Mouse (Mus musculus) forebrain, embryonic 15.5 days (tissue): ENCODE data around the gene Itga3. TPM values are rescaled to one million over a fixed set of nuclear protein-coding genes. Genes with fewer than 3 reads are reported as not detected.

Experiments used
- ATAC-seq: fragments of 200-750 bp; cut with Nextera tagmentation; replicated peaks from 2 replicates; pipeline ENCODE4 v1.8.0; 2017; ENCODE audit warnings: mild to moderate bottlenecking, moderate TSS enrichment, moderate library complexity
- H3K27ac ChIP-seq: fragments of 300-500 bp; sonication (generic); replicated peaks from 2 replicates; pipeline ENCODE4 v1.5.1; 2015; ENCODE audit warnings: mild to moderate bottlenecking, inconsistent platforms
- H3K27me3 ChIP-seq: fragments of 300-500 bp; sonication (generic); 2 replicates; pipeline ENCODE4 v1.6.1; 2015; ENCODE audit warnings: inconsistent platforms
- H3K36me3 ChIP-seq: fragments of 300-500 bp; sonication (generic); 2 replicates; pipeline ENCODE4 v1.6.1; 2015; ENCODE audit warnings: mild to moderate bottlenecking, inconsistent platforms
- H3K4me1 ChIP-seq: fragments of 300-500 bp; sonication (generic); 2 replicates; pipeline ENCODE4 v1.6.1; 2015; ENCODE audit warnings: inconsistent platforms
- H3K4me2 ChIP-seq: fragments of 300-500 bp; sonication (generic); replicated peaks from 2 replicates; pipeline ENCODE4 v1.6.1; 2015; ENCODE audit warnings: mild to moderate bottlenecking, inconsistent platforms
- H3K4me3 ChIP-seq: fragments of 300-500 bp; sonication (generic); 2 replicates; pipeline ENCODE4 v1.5.1; 2015; ENCODE audit warnings: mild to moderate bottlenecking, inconsistent platforms
- H3K9ac ChIP-seq: fragments of 300-500 bp; sonication (generic); replicated peaks from 2 replicates; pipeline ENCODE4 v1.6.1; 2015; ENCODE audit warnings: mild to moderate bottlenecking, inconsistent platforms
- H3K9me3 ChIP-seq: fragments of 300-500 bp; sonication (generic); 2 replicates; pipeline ENCODE4 v1.6.1; 2016; ENCODE audit warnings: inconsistent platforms
- WGBS: fragments of 180-500 bp; shearing (Covaris S2); methylation state at CpG from one replicate; pipeline ENCODE4 v1.1.7; 2015; ENCODE audit warnings: mixed read lengths; 5-methylcytosine and 5-hydroxymethylcytosine counted together
- polyA plus RNA-seq: library from polyadenylated mRNA; unstranded; fragments of >200 nt; fragmentation: Nextera tagmentation; extraction: Ambion mirVana; gene quantifications from 2 replicates; pipeline ENCODE4 v1.2.1, GENCODE M21; 2015

Gene Itga3
- polyA plus RNA-seq, 1 experiment from 2014 or later = 6.9 TPM

DNA sequence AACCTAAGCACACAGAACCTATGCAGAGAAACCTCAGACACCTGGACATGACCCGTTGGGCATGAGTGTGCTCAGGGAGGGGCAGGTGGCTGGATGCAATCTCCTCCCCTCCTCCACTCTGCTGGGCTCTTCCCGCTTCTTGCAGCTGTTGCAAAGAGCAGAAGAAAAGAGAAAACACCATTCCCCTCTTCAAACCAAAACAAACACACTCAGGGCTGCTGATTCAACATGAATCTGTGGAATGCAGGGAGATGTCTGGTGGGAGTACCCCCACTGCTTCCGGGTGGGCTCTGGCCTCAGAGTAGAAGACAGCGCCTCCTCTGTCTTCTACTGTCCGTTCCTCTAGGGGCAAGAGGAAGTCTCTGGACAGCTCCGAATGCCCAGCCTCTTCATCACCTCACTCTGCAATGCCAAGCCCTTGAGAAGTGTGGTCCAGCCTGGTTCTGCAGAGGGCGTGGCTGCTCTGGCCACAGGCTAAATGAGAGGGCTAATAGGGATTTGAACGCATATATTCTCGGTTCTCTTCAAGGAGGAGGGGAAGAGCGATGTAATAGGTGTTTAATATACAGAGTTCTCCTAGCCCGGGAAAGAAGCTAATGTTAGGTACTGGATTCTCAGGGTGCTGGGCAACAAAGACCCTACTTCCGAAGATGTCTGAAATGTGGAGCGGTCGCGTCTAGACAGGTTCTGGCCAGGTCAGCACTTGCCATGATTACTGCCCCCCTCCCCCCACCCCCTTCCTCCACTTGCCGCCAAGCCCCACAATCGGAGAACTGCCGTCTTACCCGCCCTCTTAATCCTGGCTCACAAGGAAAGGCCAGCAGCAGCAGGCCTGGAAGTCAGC, 1.2 kb downstream of the Itga3 start:
- ATAC-seq = 0 out of 2 replicates have a peak, but pooled peaks have one; percentile 4
- WGBS = 7% methylated on average over 19 of the region's 19 CpGs
- no peaks in the 10 kb centered on the region for H3K36me3 ChIP-seq
- peak overlapping the region; percentile 80 for H3K4me3 ChIP-seq
- peak overlapping the region; percentile 67; the same call in 1 of the 2 replicates for H3K27ac ChIP-seq
- peaks cover 37% of the 10 kb centered on the region for H3K27me3 ChIP-seq
- peaks cover 24% of the 10 kb centered on the region for H3K4me1 ChIP-seq
- H3K9ac ChIP-seq = peak overlapping the region; percentile 71
- peak overlapping the region; percentile 100 for H3K4me2 ChIP-seq
- no peaks in the 10 kb centered on the region for H3K9me3 ChIP-seq

DNA sequence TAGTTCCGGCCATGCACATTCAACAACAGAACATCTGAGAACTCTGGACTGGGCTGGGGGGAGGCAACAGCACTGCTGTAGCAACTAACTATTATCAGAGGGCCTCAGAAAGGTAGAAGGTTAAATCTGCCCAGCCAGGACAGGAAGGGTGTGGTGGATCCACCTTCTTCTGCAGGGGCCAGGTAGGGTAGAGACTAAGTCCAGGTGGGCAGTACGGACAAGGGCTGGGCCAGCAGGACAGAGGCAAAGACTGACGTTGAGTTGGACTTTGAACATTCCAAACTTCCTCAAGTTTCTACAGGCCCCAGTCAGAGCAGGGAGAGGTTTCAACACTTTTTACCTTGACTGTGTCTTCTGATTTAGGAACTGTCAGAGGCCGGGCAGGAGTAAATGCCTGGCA, 1.9 kb downstream of the Itga3 start:
- no peak overlapping the region for H3K4me2 ChIP-seq
- 86% methylated on average over 4 of the region's 4 CpGs for WGBS

DNA sequence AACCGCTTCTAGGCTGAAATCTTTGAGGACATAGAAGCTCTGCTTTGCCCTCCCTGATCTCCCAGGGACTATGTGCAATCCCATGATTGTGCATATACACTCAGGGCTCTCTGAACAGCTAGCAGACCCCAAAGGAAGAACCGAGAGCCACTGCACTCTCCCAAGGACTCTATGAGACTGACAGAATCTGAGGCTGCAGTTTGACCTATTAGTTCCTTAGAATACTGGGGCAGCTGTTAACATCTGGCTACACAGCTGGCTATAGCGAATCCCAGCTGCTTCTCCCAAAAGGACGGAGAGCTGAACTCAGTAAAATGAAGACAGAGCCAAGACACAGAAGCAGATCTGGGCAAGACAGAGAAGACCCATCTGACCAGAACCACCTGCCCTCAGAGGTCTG, 2.8 kb downstream of the Itga3 start:
- peaks cover 24% of the 10 kb centered on the region for H3K4me1 ChIP-seq
- no peak overlapping the region for H3K27ac ChIP-seq
- WGBS = 82% methylated on average over 4 of the region's 4 CpGs
- no peak overlapping the region for H3K9ac ChIP-seq
- H3K36me3 ChIP-seq = no peaks in the 10 kb centered on the region
- peaks cover 33% of the 10 kb centered on the region for H3K27me3 ChIP-seq
- H3K9me3 ChIP-seq = no peaks in the 10 kb centered on the region
- no peak overlapping the region for H3K4me3 ChIP-seq
- no peak overlapping the region for H3K4me2 ChIP-seq
- ATAC-seq = no peak

More for the DNA sequence above, 1.9 kb downstream of the Itga3 start:
- H3K27ac ChIP-seq = no peak overlapping the region
- peaks cover 37% of the 10 kb centered on the region for H3K27me3 ChIP-seq
- H3K36me3 ChIP-seq = no peaks in the 10 kb centered on the region
- no peak for ATAC-seq
- H3K4me1 ChIP-seq = peaks cover 24% of the 10 kb centered on the region
- H3K4me3 ChIP-seq = no peak overlapping the region
- no peak overlapping the region for H3K9ac ChIP-seq
- no peaks in the 10 kb centered on the region for H3K9me3 ChIP-seq

GRCm38 (mm10) chr11:95072804-95073203, 3.8 kb downstream of the Itga3 start:
- ATAC-seq = no peak
- no peak overlapping the region for H3K4me2 ChIP-seq
- WGBS = 67% methylated on average over 5 of the region's 5 CpGs
- no peak overlapping the region for H3K4me3 ChIP-seq
- peaks cover 23% of the 10 kb centered on the region for H3K27me3 ChIP-seq
- H3K9me3 ChIP-seq = no peaks in the 10 kb centered on the region
- no peaks in the 10 kb centered on the region for H3K36me3 ChIP-seq
- H3K4me1 ChIP-seq = peaks cover 24% of the 10 kb centered on the region
- H3K9ac ChIP-seq = no peak overlapping the region
- H3K27ac ChIP-seq = no peak overlapping the region

DNA sequence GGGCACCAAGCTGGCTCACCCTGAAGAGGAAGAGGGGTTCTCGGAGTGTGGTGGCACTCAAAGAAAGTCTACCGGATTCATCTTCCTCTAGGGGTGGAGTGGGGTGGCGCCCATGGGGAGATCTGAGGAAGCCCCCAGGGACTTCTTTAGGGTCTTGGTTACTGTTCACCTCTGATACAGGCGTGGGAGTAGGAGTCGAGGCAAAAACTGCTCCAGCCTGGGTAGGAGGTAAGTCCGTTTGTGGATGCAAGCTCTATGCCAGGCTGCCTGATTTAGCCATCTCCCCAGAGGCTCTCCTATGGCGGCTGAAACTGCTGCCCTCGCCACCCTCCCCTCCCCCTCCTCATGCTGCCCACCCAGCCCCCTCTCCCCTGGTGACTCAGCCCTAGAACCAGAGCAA, 4.5 kb downstream of the Itga3 start:
- no peak overlapping the region for H3K9ac ChIP-seq
- ATAC-seq = no peak
- WGBS = 61% methylated on average over 8 of the region's 8 CpGs

DNA sequence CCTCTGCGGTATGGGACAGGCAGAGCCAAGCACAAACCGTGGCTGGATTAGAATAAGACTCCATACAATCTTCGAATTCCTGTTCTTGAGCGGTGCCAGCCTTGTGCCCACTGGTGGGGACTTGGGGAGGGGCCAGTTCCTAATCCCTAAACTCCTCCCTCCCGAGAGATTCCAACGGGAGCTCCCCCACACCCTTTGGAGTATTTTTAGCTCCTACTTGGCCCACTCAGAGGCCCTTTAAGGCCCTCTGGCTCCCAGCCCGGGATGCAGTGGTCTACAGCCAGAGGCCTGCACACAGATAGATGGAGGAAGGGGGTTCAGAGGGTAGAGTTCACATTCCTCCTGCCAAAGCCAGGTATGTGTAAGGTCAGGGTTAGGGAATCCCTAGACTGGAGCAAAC, 5.3 kb downstream of the Itga3 start:
- peaks cover 14% of the 10 kb centered on the region for H3K4me1 ChIP-seq
- WGBS = 35% methylated on average over 7 of the region's 7 CpGs
- no peaks in the 10 kb centered on the region for H3K9me3 ChIP-seq
- H3K36me3 ChIP-seq = no peaks in the 10 kb centered on the region
- no peak overlapping the region for H3K4me3 ChIP-seq
- peaks cover 10% of the 10 kb centered on the region for H3K27me3 ChIP-seq
- H3K4me2 ChIP-seq = no peak overlapping the region
- ATAC-seq = no peak
- no peak overlapping the region for H3K9ac ChIP-seq
- H3K27ac ChIP-seq = no peak overlapping the region

More for the DNA sequence above, 4.5 kb downstream of the Itga3 start:
- H3K27me3 ChIP-seq = peaks cover 16% of the 10 kb centered on the region
- H3K4me2 ChIP-seq = no peak overlapping the region
- H3K36me3 ChIP-seq = no peaks in the 10 kb centered on the region
- H3K4me1 ChIP-seq = peaks cover 23% of the 10 kb centered on the region
- H3K27ac ChIP-seq = no peak overlapping the region
- no peaks in the 10 kb centered on the region for H3K9me3 ChIP-seq
- H3K4me3 ChIP-seq = no peak overlapping the region

DNA sequence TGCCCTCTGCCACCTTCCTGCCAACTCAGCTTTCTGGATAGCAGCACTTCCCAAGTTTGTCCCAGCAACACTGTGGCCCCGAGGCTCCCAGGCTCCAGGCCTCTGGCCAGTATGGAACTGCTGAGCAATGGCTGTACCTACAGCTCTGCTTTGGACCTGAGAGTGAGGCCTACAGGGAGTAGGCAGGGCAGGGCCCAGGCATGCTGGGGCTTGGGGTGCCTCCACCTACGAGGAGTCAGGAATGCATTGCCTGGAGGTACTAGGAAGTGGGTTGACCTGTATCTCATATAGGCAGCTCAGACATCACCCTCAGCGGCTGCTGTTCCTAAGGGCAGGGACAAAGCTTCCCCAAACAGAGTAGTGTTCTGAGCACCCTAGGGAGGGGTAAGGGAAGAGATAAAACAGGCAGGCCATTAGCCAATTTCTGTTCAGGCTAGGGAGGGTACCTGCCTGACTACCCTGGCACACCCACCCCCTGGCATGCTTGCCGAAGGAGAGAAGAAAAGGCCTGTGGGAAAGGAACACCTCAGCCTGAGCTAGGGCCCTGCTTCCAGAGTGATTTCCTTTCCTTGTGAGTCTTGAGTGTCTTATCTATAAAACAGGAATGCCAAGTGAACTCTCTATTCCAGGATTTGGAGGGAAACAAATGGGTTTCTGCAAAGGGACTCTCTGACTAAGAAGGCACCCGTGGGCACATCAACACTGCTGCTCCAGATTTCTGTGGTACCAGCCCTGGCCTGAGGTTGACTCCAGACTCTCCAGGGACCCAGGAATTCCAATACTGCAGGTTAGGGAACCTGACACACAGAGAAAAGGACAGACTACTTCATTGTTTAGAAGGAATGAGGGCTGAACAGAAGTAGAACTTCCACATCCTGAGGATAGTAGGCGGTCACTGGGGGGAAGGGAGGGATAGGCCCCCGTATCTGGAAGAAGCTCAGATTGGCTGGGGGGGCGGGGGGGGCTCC, 6.2 kb downstream of the Itga3 start:
- no peak overlapping the region for H3K9ac ChIP-seq
- no peak overlapping the region for H3K27ac ChIP-seq
- H3K4me2 ChIP-seq = no peak overlapping the region
- H3K36me3 ChIP-seq = no peaks in the 10 kb centered on the region
- H3K4me1 ChIP-seq = peaks cover 6% of the 10 kb centered on the region
- peaks cover 7% of the 10 kb centered on the region for H3K27me3 ChIP-seq
- 72% methylated on average over 8 of the region's 8 CpGs for WGBS
- H3K9me3 ChIP-seq = no peaks in the 10 kb centered on the region
- no peak for ATAC-seq
- H3K4me3 ChIP-seq = no peak overlapping the region

GRCm38 (mm10) chr11:95069226-95069957, 7.2 kb downstream of the Itga3 start:
- Histone ChIP-seq H3K27me3 (no peaks in the 10 kb centered on the region), H3K4me1 (no peaks in the 10 kb centered on the region), H3K9ac (no peak overlapping the region), H3K4me3 (no peak overlapping the region), H3K27ac (no peak overlapping the region), H3K36me3 (no peaks in the 10 kb centered on the region), H3K4me2 (no peak overlapping the region), H3K9me3 (no peaks in the 10 kb centered on the region)
- WGBS = 87% methylated on average over 10 of the region's 10 CpGs
- no peak for ATAC-seq

DNA sequence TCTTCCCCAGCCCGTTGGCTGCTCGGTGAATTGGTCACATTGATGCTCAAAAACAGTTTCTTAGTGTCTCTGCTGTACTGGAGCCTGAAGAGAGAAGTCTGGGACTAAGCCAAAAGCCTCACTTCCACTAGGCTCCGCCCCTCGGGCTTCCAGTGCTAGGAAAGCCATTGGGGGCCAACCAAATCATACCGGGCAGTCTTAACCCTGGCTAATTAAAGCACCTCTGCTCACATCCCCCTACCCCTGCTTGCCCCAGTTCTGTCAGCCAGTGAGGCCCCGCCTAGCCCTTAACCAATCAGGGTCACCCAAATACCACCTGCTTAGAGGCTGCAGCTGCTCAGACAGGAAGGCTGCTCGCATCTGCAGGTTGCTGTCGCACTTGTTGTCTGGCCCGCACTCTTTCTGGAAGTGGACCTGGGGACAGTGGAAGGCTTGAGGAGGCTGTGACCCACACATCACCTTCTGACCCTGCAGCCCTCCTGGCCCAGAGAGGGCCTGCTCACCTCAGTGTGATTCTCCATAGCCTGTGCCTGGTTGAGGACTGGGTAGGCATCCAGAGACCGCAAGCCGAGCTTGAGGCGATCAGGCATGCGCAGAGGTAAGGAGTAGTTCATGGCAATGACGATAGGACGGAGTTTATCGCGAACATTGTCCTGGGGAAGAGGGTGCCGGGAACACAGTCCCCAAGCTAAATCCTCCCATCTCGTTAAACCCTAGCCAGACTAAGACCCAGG, 19.7 kb downstream of the Itga3 start:
- H3K27ac ChIP-seq = no peak overlapping the region
- 0 out of 2 replicates have a peak, but pooled peaks have one; percentile 41 for ATAC-seq
- no peak overlapping the region for H3K9ac ChIP-seq
- no peaks in the 10 kb centered on the region for H3K36me3 ChIP-seq
- H3K4me3 ChIP-seq = peak overlapping the region; percentile 19
- H3K4me2 ChIP-seq = peak overlapping the region; percentile 34
- WGBS = 8% methylated on average over 19 of the region's 19 CpGs
- peaks cover 3% of the 10 kb centered on the region; the same call in 1 of the 2 replicates for H3K27me3 ChIP-seq
- peaks cover 9% of the 10 kb centered on the region for H3K4me1 ChIP-seq
- no peaks in the 10 kb centered on the region for H3K9me3 ChIP-seq

DNA sequence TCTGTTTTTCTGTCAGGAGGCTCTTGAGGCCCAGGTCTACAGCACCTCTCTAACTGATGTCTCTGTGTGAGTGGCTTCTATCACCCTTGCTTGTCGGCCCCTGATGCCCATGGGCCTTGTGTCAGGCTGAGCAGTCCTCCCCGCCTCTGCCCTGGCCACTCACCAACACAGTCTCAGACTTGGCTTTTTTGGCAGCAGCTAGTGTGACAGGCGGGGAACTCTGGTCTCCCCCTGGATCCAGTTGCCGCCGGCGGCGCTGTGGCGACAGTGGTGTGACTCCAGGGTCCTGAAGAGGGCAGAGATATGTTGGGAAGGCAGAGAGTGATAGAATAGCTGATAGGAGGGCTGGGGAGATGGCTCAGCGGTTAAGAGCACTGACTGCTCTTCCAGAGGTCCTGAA, 23.5 kb downstream of the Itga3 start:
- no peak overlapping the region for H3K27ac ChIP-seq
- ATAC-seq = no peak
- WGBS = 87% methylated on average over 9 of the region's 9 CpGs
- peaks cover 2% of the 10 kb centered on the region; the same call in 1 of the 2 replicates for H3K27me3 ChIP-seq
- H3K4me3 ChIP-seq = no peak overlapping the region
- no peak overlapping the region for H3K9ac ChIP-seq
- H3K4me2 ChIP-seq = no peak overlapping the region
- H3K36me3 ChIP-seq = no peaks in the 10 kb centered on the region
- peaks cover 9% of the 10 kb centered on the region for H3K4me1 ChIP-seq
- H3K9me3 ChIP-seq = no peaks in the 10 kb centered on the region
